Mouse (Mus musculus): ENCODE data around the gene Rad9a. TPM values are rescaled to one million over a fixed set of nuclear protein-coding genes. Genes with fewer than 3 reads are reported as not detected.

Rad9a gene
- total RNA-seq, 2 experiments from 2014 or later: 8.7 to 10.1 TPM

GRCm38 (mm10) chr19:4148491-4148806 is 53.0 kb downstream of the Rad9a start, which contains the start of gene Coro1b:
Coro1b (plus strand) TSS chr19:4148619.
- intact Hi-C loops (cut with DNase I): no loop called here
- Histone ChIP-seq H3K27ac (peak within 1 kb of the TSS; percentile 89), H3K4me3 (peak within 1 kb of the TSS; percentile 60)
- DNase-seq (ENCODE audit: extremely low spot score in 1 of 2, low spot score in 2 of 2): peak; percentile 94 to 95
- no peak for TF ChIP-seq CTCF (IDR thresholded peaks at IDR 0.05)

GRCm38 (mm10) chr19:4147782-4148490 is 53.5 kb downstream of the Rad9a start:
- DNase-seq (ENCODE audit: extremely low spot score in 1 of 2, low spot score in 2 of 2): no peak
- H3K27ac ChIP-seq: peak overlapping the region; percentile 89
- intact Hi-C loops (cut with DNase I): no loop called here
- peak overlapping the region; percentile 60 for H3K4me3 ChIP-seq
- no peak for TF ChIP-seq CTCF (IDR thresholded peaks at IDR 0.05)

GRCm38 (mm10) chr19:4147022-4147405 is 54.4 kb downstream of the Rad9a start:
- no peak for TF ChIP-seq CTCF (IDR thresholded peaks at IDR 0.05)
- no peak for DNase-seq (ENCODE audit: extremely low spot score in 1 of 2, low spot score in 2 of 2)
- H3K27ac ChIP-seq: no peak overlapping the region
- no peak overlapping the region for H3K4me3 ChIP-seq
- intact Hi-C loops (cut with DNase I): no loop called here

GRCm38 (mm10) chr19:4146366-4147021 is 55.0 kb downstream of the Rad9a start:
- DNase-seq (ENCODE audit: extremely low spot score in 1 of 2, low spot score in 2 of 2): no peak
- no peak for TF ChIP-seq CTCF (IDR thresholded peaks at IDR 0.05)
- intact Hi-C loops (cut with DNase I): no loop called here
- Histone ChIP-seq H3K4me3 (no peak overlapping the region), H3K27ac (no peak overlapping the region)

- DNase-seq (ENCODE audit: extremely low spot score in 1 of 2, low spot score in 2 of 2): no peak
- Histone ChIP-seq H3K4me3 (no peak overlapping the region), H3K27ac (no peak overlapping the region)
- intact Hi-C loops (cut with DNase I): no loop called here
- TF ChIP-seq CTCF (IDR thresholded peaks at IDR 0.05): no peak
These were observed 55.5 kb downstream of the Rad9a start for GRCm38 (mm10) chr19:4145936-4146335.

Small RNAs within 50 kb of the gene (microRNA-seq; reads per million reads assigned to microRNA genes)
- 0 reads per million in 2 experiments for gene Gm26115

Other genes starting within 250 kb of the Rad9a start
- gene Aldh3b3, start 243.0 kb downstream of the Rad9a start, total RNA-seq (2021): under 1 TPM in 1 of 2 experiments, not detected in 1; 0.11 TPM
- gene Aldh3b2, start 229.3 kb downstream of the Rad9a start, total RNA-seq (2021): 1 to 10 TPM in 1 of 2 experiments, under 1 TPM in 1; 0.93 to 1.5 TPM
- gene Acy3, start 215.1 kb downstream of the Rad9a start, total RNA-seq (2021): 1 to 10 TPM; 3.3 to 4.1 TPM
- gene Tbx10, start 208.9 kb downstream of the Rad9a start, total RNA-seq (2021): not detected
- gene Nudt8, start 201.1 kb downstream of the Rad9a start, total RNA-seq (2021): 10 to 100 TPM in 1 of 2 experiments, 1 to 10 TPM in 1; 8.3 to 10.2 TPM
- gene Gm49405, start 201.0 kb downstream of the Rad9a start, total RNA-seq (2021): 1 to 10 TPM; 1.8 TPM
- 1 to 10 TPM; 4.8 to 5.9 TPM for gene Doc2g, start 198.3 kb downstream of the Rad9a start, total RNA-seq (2021)
- gene Ndufv1, start 188.9 kb downstream of the Rad9a start, total RNA-seq (2021): 100 to 1,000 TPM; 242 to 257 TPM
- 100 to 1,000 TPM; 299 to 324 TPM for gene Gstp1, start 163.7 kb downstream of the Rad9a start, total RNA-seq (2021)
- 10 to 100 TPM; 39.5 to 52.8 TPM for gene Gstp2, start 155.6 kb downstream of the Rad9a start, total RNA-seq (2021)
- not detected for gene Gstp3, start 142.1 kb downstream of the Rad9a start, total RNA-seq (2021)
- not detected for gene Cabp2, start 120.1 kb downstream of the Rad9a start, total RNA-seq (2021)
- gene Cdk2ap2, start 104.5 kb downstream of the Rad9a start, total RNA-seq (2021): 10 to 100 TPM; 28.4 to 32.5 TPM
- 100 to 1,000 TPM; 217 to 229 TPM for gene Pitpnm1, start 101.7 kb downstream of the Rad9a start, total RNA-seq (2021)
- gene Aip, start 75.8 kb downstream of the Rad9a start, total RNA-seq (2021): 100 to 1,000 TPM; 118 to 125 TPM
- not detected for gene Gpr152, start 61.9 kb downstream of the Rad9a start, total RNA-seq (2021)
- gene Cabp4, start 57.6 kb downstream of the Rad9a start, total RNA-seq (2021): under 1 TPM in 1 of 2 experiments, not detected in 1; 0.26 TPM
- 10 to 100 TPM; 72.6 to 82.2 TPM for gene Coro1b, start 53.0 kb downstream of the Rad9a start, total RNA-seq (2021)
- 1 to 10 TPM; 1.2 to 1.7 TPM for gene Ptprcap, start 48.1 kb downstream of the Rad9a start, total RNA-seq (2021)
- gene Rps6kb2, start 38.3 kb downstream of the Rad9a start, total RNA-seq (2021): 10 to 100 TPM; 34.0 to 46.8 TPM
- gene Carns1, start 26.2 kb downstream of the Rad9a start, total RNA-seq (2021): 1 to 10 TPM; 6.9 to 7.3 TPM
- 1 to 10 TPM; 1.4 to 1.5 TPM for gene Tbc1d10c, start 10.4 kb downstream of the Rad9a start, total RNA-seq (2021)
- gene Ppp1ca, start 9.6 kb downstream of the Rad9a start, total RNA-seq (2021): 100 to 1,000 TPM; 293 to 306 TPM
- 1 to 10 TPM; 1.3 to 2.1 TPM for gene Clcf1, start 12.6 kb upstream of the Rad9a start, total RNA-seq (2021)
- not detected for gene AC109138.7, start 12.7 kb upstream of the Rad9a start, total RNA-seq (2021)
- 10 to 100 TPM; 15.4 to 17.6 TPM for gene Pold4, start 30.2 kb upstream of the Rad9a start, total RNA-seq (2021)
- gene Ssh3, start 67.5 kb upstream of the Rad9a start, total RNA-seq (2021): 10 to 100 TPM; 60.9 to 72.6 TPM
- 10 to 100 TPM; 68.7 to 75.0 TPM for gene Ankrd13d, start 81.5 kb upstream of the Rad9a start, total RNA-seq (2021)
- 100 to 1,000 TPM; 236 to 248 TPM for gene Grk2, start 104.6 kb upstream of the Rad9a start, total RNA-seq (2021)
- gene Kdm2a, start 196.6 kb upstream of the Rad9a start, total RNA-seq (2021): 10 to 100 TPM; 73.2 to 92.3 TPM
- gene Rhod, start 237.8 kb upstream of the Rad9a start, total RNA-seq (2021): 1 to 10 TPM in 1 of 2 experiments, under 1 TPM in 1; 0.75 to 1.2 TPM

Measured in left cerebral cortex, adult 2 months (tissue).